Mouse (Mus musculus): Measurements from ENCODE around the gene Fbxw11. TPM values are rescaled to one million over a fixed set of nuclear protein-coding genes. Genes with fewer than 3 reads are reported as not detected.
"Not testable (repeated sequence)": the region's sequence is repeated elsewhere in the genome, so short reads cannot be mapped to it uniquely, and the experiment has no call there.

The Fbxw11 gene
- total RNA-seq, 2 experiments from 2014 or later: 139 to 150 TPM

DNA sequence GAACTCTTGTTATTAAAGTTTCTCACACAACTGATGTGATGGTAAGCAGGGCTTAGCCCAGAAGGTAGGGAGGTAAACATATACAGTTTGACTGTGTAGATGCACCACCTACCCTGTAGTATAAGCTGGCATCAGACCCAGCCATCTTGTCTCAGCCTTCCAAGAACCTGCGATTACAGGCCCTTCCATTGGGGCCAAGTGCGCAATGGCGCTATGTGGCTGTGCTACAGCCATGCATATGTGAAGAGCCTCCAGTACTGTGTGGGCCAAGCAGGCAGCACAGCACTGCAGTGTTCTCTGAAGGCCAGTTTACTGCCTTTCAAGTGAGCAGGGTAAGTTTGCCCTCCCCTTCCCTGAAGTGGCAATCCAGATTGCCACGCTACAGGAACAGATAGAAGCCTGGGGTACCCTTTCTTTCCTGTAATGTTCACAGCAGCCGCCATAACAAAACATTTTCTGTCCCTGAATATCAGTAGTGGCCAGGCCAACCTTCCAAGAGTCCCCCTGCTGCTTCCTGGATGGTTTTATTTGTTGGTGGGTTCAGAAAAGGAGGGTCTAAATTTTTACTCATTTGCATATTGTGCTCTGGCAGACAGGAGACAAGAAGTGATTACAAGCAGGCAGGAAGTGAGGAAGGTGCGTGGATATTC is 61.8 kb downstream of the Fbxw11 start:
- DNase-seq (ENCODE audit: extremely low spot score in 1 of 2, low spot score in 1 of 2): no peak

DNA sequence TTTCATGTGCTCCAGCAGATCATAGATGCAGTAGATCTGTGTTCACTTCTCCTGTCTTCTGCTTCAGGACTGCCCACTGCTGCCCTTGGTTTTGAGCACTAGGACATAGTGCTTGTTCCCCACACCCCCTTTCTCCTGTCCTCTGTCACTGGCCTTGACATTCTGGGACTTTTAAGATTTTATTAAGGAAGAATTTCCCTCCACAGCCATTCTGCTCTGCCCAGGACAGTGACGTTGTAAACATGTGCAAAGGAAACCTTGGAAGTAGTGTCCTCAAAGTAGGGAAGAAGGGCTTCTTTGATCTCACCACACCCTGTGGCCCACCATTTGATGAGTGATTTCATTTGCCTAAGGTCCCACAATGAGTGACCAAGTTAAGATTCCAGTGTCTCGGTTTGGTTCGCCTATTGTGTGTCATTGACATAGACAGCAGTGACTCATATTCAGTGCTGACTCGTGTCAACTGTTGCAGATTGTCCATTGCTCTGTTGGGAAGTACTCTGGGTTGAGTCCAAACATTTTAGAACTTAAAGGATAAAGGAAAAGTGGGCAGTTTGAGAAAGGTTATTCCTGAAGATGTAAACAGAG is 64.0 kb downstream of the Fbxw11 start:
- no peak for DNase-seq (ENCODE audit: extremely low spot score in 1 of 2, low spot score in 1 of 2)

DNA sequence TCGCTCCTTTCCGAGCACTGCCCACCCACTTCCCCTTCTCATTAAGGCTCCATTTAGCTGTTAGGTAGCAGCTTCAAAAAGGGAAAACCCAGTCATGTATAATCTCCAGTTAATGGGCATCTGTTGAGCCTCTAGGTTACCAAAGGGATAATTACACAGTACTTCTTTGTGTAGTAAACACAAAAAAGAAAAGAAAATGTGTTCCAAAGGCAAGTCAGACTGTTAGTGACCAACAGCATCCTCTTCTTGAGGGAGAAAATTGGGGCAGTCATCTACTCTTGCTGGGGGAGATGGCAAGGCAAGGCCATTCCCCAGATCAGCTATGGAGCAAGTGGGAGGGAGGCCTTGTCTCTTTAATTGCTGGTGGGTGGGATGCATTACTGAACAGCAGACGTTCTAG is 65.0 kb downstream of the Fbxw11 start:
- DNase-seq (ENCODE audit: extremely low spot score in 1 of 2, low spot score in 1 of 2): no peak

DNA sequence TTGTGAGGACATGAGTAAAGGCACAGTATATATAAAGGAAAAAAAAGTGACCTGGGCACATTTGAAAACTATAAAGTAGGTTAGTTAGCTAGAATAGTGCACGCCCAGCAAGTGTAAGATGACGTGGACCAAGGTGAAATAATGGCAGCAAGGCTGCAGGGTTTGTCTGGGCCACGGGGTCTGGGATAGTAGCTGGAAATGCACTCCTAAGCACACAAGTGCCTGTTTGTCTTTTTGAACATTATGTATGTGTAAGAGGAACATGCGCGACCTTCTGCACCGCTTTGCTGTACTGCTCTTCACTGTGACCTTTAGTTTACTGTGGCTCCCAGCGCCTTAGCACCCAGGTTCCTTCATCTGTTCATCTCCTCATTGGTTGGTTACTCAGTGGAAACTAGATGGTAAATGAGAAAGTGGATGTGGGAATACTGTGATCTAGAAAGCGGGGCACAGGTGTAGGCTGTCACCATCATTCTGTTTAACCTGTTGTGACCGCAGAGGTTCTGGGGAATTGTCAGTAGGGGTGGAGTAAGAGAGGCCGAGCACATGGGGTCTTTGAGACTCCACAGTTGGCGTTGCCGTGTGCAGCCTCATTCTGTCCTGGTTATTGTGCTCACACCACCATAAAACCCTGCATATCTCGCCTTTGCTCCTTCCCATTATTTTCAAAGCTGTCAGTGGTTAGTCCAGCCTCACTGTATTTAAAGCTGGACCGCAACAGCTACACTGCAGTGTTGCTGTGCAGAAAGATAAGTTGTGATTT is 66.4 kb downstream of the Fbxw11 start:
- DNase-seq (ENCODE audit: extremely low spot score in 1 of 2, low spot score in 1 of 2): no peak

DNA sequence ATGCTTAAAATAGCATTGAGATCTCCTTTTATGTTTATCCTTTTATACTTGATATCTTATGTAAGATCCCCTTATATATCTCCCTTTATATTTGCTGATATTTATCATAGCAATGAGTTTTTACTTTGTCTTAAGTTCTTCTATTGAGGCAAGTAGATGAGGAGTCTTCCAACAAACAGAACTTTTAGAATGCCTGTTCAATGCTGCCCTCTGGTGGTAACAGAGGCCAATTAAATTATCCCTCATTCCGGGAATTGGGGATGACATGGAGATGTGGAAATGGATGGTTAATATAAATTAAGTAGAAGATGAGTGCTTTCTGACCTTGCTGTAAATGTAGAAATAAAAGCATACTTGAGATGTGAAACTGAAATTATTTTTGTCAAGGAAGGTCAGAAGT is 67.0 kb downstream of the Fbxw11 start:
- peak in 1 of 2 experiments; percentile 53 for DNase-seq (ENCODE audit: extremely low spot score in 1 of 2, low spot score in 1 of 2)

DNA sequence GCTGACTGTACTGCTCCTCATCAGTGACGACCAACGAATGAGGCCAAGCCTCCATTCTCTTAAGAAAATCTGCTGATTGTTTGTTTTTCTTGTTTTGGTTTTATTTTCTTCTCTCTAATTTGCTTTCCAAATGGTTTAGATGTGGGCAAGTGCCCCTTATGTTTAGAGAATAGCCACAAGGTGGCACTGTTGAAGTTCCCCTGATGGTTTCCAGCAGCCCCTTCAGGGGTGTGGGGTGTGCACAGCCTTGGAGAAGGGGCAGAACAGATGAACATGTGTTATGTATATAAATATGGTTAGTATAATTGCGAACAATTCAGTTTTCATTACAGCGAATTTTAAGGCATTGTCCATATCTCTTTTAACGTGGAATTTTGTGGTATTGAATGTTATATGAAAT is 71.7 kb downstream of the Fbxw11 start:
- no peak for DNase-seq (ENCODE audit: extremely low spot score in 1 of 2, low spot score in 1 of 2)

DNA sequence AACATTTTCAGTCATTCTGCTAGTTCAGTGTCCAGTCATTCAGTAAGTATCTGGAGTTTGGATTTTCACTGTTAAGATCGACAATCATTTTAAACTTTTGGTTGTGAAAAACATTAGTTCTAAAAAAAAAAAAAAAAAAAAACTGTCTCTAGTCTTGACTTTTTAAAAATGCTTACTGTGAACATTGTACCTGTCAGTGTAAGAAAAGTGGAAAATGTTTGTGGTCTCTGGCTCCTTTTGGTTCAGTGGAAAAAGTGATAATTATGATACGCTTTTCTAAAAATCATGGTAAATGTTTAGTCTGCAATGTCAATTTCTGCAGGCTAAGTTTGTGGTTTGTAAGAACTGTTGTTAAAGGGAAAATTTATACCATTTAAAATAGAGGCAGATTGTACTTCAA is 72.4 kb downstream of the Fbxw11 start:
- DNase-seq (ENCODE audit: extremely low spot score in 1 of 2, low spot score in 1 of 2): no peak

DNA sequence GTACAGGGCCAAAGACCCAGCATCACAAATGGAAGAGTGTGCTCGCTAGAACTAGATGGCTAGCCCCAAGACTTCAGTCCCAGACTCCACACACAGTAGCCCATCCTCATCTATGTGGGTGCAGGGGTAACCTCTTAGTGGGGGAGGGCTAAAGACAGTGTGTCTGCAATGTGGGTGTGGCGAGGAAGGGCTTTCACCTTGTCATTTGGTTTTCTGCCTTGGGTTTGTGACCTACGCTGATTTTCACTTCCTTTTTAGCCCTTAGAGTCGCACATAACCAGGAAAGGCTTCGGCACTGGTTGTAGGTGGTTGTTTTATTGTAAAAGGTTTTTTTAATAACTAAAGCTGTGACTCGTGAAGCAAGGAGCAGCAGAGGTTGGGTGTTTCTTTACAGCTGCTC is 73.0 kb downstream of the Fbxw11 start:
- DNase-seq (ENCODE audit: extremely low spot score in 1 of 2, low spot score in 1 of 2): no peak

DNA sequence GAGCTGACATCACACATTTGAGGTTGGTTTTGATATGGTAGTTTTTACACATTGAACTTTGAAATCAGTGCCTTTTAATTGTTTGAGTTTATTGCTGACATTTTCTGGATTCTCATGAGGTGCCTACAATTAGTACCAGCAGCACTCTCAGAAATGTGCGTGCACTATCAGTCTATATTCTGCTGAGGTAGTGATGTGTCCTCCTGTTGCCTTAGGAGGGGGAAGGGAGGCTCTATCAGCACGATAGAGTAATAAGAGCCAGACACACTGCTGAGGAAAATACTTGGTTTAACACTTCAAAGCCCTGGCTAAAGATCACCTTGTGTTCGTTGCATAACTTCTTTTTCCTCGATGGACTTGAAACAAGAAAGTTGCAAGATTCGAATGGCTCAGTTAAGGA is 73.4 kb downstream of the Fbxw11 start:
- DNase-seq (ENCODE audit: extremely low spot score in 1 of 2, low spot score in 1 of 2): no peak

DNA sequence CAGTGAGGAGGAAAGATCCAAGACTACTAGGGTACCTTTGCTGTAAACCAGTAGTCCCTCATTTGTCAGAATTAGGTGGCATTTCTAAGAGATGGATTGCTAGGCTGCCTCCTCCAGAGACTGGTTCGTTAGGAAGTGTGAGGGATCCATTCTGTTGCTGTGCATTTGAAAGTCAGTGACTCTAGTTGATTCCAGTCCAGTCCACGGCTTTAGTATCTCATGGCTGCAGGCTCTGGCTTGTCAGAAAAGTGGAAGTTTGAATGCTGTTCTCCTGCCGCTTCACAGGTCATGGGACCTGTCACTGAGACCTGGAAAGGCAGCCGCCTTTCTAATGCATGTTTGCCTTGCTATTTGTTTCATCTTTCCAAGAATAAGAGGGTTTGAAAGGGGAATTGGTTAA is 74.4 kb downstream of the Fbxw11 start:
- no peak for DNase-seq (ENCODE audit: extremely low spot score in 1 of 2, low spot score in 1 of 2)

DNA sequence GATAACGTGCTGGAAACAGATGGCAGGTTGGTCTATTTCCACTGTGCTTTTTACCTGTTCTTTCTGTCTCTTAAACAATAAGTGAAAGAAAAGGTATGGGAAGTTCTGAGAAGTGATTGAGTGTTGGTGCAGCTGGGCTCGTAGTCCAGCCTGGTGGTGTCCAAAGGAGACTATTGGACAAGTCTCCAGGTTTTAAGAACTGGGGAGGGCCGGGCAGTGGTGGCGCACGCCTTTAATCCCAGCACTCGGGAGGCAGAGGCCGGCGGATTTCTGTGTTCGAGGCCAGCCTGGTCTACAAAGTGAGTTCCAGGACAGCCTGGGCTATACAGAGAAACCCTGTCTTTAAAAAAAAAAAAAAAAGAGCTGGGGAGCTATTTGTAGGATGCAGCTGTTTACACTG is 75.2 kb downstream of the Fbxw11 start:
- not testable (repeated sequence) for DNase-seq (ENCODE audit: extremely low spot score in 1 of 2, low spot score in 1 of 2)

DNA sequence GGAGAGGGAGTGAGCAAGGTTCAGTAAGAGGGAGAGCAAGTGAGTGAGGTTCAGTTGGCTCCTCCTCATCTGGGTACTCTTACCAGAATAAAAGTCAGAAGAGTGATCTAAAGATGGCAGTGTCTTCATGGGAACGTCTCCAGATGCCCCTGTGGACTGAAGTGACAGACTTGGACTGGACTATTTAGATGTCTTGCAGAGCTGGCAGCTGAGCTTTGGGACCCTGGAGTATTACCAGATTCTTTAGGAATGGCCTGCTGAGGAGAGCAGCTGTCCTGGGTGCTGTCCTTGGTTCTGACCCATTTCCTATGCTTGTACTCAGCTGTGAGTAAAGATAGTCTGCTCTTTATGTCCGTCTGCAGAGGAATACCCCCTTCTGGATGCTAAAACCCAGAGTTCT is 75.8 kb downstream of the Fbxw11 start:
- no peak for DNase-seq (ENCODE audit: extremely low spot score in 1 of 2, low spot score in 1 of 2)

DNA sequence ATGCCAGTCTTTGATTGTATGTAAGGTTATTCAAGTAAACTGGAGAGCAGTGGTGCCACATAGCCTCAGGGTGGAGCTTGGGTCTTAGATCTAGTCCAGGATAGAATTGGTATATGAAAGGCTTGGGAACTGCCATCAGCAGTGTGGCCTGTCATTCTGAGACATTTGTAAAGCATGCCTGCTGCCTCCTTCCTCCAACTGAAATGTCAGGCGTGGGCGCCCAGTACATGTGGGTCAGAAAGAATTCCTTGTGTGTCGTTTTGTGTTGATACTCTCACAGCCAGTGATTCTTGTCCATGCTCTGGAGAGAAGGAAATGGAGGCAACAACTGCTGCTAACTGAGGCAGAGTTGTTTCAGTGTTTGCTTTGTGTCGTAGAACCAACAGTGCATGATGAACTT is 76.5 kb downstream of the Fbxw11 start:
- DNase-seq (ENCODE audit: extremely low spot score in 1 of 2, low spot score in 1 of 2): no peak

DNA sequence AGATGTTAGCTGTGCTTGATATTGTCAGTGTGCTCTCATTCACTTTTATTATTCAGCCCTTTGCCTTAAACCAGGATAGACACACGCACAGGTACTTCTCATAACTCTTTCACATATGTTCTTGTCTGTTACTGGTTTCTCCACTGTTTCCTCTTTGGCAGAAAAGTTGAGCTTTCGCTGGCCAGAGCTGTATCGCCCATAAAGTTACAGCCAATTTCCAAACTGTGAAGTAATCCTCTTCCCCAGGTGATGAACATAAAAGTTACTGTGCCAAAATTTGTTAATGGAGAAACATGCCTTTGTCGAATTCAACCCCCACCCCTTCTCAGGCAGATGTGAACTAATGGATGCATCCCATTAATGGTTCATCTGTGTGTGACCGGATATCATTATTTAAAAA is 80.1 kb downstream of the Fbxw11 start:
- no peak for DNase-seq (ENCODE audit: extremely low spot score in 1 of 2, low spot score in 1 of 2)

DNA sequence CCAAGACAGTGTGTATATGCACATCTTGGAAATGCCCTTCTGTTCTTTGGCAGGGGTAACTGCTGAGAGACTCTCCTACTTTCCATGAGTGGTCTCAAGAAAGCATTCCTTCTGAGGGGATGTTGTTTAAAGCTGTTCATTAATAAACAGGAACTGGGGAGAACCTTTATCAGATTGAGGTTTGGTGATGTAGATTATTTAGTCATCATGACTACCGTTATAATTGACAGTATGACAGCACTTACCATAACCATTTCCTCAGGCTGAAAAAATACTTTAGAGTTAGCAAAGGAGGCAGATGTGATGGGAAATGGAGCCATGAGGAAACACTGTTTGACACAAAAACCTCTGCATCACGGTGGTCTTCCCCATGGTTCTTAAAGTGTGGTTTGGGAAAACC is 80.8 kb downstream of the Fbxw11 start:
- no peak for DNase-seq (ENCODE audit: extremely low spot score in 1 of 2, low spot score in 1 of 2)

DNA sequence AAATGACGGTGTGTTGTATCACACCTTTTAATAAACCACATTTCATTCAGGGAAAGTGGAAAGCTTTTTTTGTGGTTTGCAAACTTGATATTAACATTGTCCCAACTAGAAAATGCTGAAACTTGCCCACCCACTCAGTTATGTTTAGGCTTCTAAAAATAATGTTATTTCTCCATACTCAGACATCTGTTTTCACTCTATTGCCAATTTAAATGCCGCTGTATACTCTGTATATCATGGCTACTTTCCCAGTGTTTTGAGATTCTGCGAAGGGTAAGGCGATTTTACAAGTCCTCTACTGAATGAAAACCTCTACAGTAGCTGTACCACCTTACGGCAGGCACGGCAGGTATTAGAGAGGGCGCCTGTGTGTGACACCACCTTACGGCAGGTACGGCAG is 82.6 kb downstream of the Fbxw11 start:
- DNase-seq (ENCODE audit: extremely low spot score in 1 of 2, low spot score in 1 of 2): no peak

DNA sequence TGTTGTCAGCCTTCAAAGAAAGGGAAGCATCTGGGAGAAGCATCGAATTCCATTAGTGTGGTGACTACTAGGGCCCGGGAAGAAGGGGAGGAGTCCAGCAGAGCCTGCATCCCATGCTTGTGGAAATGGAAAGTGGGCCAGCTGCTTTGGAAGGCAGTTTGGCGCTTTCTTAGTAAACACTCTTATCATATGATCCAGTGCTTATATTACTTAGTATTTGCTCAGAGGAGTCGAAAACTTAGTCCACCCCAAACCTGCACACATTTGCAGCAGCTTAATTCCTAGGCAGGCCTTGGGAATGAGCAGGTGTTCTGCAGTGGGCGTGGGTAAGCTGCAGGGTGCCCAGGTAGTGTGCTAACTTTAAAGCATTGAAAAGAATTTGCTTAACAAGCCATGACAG is 89.9 kb downstream of the Fbxw11 start:
- no peak for DNase-seq (ENCODE audit: extremely low spot score in 1 of 2, low spot score in 1 of 2)

DNA sequence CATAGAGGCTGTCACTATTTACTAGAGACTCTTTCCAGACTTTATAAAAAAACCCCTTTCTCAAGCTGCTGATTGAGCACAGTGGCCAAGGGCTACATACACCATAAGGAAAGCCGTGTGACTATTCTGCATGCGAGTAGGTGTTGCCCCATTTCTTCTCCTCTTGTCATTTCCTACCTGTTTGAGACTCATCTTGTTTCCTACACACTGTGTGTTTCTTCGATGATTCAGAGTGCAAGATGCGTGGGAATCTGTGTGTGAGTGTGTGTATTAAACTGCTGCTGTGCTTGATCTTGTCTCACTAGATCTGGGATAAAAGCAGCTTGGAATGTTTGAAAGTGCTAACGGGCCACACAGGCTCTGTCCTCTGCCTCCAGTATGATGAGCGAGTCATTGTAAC is 90.7 kb downstream of the Fbxw11 start:
- DNase-seq (ENCODE audit: extremely low spot score in 1 of 2, low spot score in 1 of 2): no peak

DNA sequence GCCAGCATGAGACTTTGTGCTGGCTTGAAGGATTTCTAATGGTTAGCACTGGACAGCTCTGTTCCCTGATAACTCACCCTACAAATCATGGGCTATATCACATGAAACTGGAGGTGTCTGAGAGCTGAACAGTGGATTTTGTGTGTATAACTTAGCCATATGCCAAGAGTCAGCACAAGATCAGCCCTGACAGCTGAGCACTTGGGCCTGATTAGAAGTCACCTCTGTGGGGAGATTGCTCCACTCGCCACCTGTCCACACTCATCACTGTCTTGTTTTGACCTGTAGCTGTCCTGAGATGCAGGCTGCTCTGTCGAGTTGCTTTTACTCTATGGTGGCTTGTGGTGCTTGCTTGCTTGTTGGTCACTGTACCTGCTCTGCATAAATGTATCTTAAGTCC is 93.8 kb downstream of the Fbxw11 start:
- DNase-seq (ENCODE audit: extremely low spot score in 1 of 2, low spot score in 1 of 2): no peak

DNA sequence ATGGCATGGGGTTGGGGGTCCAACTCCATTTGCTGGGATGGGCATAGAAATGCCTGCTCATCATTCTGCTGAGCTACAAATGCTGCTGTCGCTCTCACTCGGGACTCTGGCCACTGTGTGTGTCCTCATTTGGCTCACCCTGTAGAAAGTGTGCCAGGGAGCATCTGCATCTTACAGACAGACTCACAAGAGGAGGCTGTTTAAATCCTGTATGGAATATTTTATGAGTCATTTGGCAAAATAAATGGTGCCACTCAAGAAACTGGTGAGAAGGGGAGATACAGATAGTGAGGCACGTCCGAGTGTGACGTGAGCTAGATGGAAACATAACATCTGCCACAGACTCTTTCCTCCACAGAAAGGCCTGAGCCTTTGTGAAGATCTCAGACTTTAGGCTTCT is 95.2 kb downstream of the Fbxw11 start:
- no peak for DNase-seq (ENCODE audit: extremely low spot score in 1 of 2, low spot score in 1 of 2)

DNA sequence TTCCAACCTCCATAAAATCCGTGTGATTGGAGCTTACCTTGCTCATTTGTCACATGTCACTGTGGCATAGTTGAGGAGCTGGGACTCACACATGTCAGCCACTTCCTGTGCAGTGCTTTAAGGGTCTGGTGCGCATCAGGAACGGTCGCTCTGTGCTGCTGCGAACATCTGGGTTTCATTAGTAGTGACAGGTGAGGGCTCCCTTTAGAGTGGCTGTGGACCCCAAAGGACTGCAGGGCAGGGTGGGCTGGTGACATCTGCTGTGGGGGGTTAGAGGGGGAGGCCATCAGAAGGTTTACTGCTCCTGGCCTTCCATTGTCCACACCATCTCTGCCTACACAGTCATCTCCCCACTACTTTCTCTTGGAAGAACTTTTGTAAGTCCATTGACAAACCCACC is 101.4 kb downstream of the Fbxw11 start:
- no peak for DNase-seq (ENCODE audit: extremely low spot score in 1 of 2, low spot score in 1 of 2)

DNA sequence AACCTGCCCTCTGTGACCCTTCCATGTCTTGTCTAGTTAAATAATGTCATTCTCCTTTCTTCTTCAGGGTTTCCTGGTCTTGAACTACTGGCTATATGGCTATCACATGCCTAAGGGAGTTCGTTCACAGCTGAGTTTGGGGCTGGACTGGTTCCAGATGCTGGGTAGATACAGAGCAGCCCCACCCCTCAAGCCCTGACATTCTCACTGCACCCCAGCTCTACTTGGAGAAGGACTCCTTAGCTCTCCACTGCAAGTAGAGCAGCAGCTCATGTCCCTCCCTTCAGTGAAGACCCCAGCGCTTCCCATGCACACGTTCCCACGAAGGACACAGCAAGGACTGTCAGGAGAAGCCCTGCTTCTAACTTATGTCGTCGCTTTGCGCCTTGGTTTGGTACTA is 101.9 kb downstream of the Fbxw11 start:
- DNase-seq (ENCODE audit: extremely low spot score in 1 of 2, low spot score in 1 of 2): no peak
